Mouse (Mus musculus) spleen, postnatal 10 days (tissue): ENCODE measurements around the gene Fgfr2.
"Not testable (repeated sequence)": the region's sequence is repeated elsewhere in the genome, so short reads cannot be mapped to it uniquely, and the experiment has no call there.

Experiments used
- DNase-seq, 2 experiments: peaks; one replicate each; pipeline ENCODE4 v3.0.0; 2021 to 2022; ENCODE audit warnings: low spot score in 2 of 2

The Fgfr2 gene

GRCm38 (mm10) chr7:132665664-132666382 lies 457.3 kb downstream of the Fgfr2 start:
- no peak for DNase-seq

- no peak for DNase-seq
These were observed 458.3 kb downstream of the Fgfr2 start for GRCm38 (mm10) chr7:132664815-132665214.

DNA sequence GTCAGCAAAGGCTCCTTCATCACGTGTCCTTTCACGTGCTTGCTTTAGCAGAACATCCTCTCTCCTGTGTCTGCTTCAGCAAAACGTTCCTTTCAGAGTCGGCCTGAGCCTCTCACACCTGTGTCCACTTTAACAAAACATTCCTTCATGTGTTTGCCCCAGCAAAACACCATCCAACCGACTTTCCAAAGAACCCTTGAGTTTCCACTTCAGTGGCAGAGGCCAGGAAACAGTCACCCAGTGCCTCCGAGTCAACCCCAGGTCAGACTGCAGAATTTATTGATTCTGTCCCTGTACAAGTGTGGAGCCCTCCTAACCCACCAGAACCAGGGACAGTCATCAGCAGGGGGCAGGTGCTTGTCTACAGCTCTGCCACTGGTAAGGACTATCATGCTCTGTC lies 460.3 kb downstream of the Fgfr2 start:
- not testable (repeated sequence) for DNase-seq

GRCm38 (mm10) chr7:132659633-132660032 lies 463.5 kb downstream of the Fgfr2 start:
- DNase-seq = no peak

DNA sequence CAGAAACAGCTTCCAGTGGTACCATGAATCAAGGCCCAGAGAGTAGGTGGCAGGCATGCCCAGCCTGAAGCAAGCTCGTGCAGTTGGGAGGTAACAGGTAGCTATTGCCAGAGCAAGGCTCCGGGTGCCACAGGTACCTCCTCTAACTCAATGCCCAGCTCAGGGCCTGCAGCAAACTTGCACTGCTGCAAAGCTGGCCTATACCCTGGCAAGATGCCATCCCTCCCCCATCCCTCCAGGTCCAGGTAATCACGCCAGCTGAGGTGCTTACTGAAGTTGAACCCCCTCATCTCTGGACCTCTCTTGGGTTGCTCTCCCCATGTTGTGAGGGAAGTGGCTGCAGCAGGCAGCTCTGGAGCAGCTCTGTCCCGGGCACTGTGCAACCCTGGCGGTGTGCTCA lies 464.5 kb downstream of the Fgfr2 start:
- DNase-seq = no peak

GRCm38 (mm10) chr7:132658058-132658450 lies 465.1 kb downstream of the Fgfr2 start:
- no peak for DNase-seq

GRCm38 (mm10) chr7:132657371-132658057 lies 465.6 kb downstream of the Fgfr2 start:
- no peak for DNase-seq

GRCm38 (mm10) chr7:132656548-132656947 lies 466.6 kb downstream of the Fgfr2 start:
- peak; percentile 85 to 95 for DNase-seq

DNA sequence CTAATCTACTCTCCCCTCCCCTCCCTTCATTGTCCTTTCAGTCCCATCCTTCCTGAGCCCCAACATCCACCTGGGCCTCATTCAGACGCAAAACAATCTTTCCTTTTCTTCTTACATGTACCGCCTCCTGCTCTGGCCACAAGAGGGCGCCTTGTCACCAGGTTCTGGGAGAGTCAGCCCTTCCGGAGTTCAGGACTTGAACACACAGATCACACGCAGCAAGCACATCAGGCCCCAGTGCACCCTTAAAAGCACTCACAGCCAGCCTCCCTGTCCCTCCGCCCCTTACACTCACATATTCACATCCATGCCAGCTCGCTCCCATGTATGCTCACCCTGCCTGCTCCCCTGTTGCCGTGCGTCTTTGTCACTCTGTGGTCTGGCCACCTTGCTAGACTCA lies 467.1 kb downstream of the Fgfr2 start:
- peak; percentile 78 to 93 for DNase-seq

DNA sequence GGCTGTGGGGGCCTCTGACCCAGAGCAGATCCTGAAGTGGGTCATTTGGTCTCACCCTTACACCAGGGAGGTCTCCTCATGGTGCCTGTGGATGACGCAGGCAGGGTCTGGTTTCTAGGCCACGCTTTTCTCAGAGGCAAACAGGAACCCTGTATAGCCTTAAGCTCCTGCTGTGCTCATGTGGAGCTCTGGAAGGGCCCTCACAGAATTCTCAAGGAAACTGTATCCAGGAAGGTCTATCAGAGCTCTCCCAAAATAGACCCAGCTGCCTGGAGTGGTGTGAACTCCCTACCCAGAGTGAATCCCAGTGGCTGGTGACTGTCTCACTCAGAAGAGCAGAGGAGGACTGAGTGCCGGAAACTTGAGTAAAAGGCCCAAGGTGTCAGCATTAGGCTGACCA lies 468.7 kb downstream of the Fgfr2 start:
- DNase-seq = no peak

DNA sequence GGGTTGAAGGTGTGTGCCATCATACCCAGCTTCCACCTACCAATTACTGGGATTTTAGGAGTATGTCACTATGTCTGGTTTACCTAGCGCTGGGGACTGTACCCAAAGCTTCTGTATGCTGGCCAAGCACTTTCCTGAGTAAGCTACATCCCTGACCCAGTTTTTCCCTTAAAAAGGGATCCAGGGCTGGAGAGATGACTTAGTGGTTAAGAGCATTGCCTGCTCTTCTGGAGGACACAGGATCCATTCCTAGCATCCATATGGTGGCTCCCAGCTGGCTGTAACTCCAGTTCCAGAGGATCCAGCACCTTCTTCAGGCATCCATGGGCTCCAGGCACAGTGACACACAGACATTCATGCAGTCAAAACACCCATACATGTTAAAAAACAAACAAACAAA lies 476.6 kb downstream of the Fgfr2 start:
- DNase-seq = no peak

DNA sequence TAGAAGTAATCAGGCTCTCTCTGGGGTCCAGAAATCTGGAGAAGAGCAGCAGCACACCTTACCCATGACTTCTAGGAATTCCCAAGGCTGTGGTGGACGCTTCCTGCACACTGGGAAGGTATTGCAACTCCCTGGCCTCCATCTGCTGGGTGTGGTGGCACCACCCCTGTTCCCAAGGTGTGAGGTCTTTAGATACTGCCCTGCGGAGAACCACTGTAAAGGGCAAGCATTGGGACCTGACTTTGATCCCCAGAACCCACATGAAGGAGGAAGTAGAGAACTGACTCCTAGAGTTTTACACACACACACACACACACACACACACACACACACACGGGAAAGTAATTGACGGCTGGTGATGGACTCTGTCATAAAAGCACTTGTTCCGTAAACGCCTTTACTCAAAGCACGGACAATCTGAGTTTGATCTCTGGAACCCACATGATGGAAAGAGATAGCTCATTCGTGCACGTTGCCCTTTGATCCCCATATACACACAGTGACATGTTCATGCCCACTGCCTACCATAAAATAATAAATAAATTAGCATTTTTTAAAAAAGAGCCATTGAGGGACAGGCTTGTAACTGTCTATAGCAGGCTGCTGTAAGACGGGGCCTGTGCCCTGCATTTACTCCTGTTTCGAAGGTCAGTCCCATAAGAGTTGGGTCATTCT lies 478.4 kb downstream of the Fgfr2 start:
- DNase-seq = no peak

DNA sequence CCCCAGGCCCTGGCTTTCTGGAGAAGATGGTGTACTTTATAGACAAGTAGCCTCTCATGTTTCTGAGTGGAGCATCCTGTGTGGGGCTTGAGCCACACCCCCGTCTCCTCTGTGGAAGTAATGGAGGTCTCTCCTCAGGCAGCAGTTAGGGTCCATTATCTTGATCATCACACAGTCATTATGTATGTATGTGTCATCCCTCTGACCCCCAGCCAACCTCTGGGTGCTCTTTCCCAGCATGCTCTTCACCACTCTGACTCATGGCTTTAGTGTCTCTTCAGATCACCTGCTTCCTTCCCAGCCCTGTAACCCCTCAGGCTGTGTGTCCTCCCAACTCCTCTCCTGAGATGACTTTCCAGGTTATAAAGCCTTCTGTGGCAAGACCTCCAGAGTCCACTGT lies 481.5 kb downstream of the Fgfr2 start:
- DNase-seq = no peak

DNA sequence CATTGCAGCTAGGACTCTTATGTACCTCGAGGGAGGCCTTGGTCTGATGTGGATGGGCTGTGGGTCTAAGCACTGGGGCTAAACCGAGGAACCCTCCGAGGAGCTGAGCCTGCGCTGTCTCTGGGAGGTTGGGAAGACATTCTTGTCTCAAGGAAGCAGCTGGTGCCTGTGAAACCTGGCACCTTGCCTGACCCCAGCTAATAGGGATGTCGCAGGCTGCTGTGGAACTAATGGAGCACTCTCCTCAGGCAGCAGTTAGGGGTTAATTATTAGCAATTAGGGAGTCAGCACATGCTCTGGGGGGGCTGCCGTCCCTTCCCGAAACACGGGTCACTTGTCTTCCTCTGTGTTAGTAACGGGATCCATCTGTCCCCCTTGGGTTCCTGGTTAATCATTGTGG lies 482.2 kb downstream of the Fgfr2 start:
- DNase-seq = no peak

DNA sequence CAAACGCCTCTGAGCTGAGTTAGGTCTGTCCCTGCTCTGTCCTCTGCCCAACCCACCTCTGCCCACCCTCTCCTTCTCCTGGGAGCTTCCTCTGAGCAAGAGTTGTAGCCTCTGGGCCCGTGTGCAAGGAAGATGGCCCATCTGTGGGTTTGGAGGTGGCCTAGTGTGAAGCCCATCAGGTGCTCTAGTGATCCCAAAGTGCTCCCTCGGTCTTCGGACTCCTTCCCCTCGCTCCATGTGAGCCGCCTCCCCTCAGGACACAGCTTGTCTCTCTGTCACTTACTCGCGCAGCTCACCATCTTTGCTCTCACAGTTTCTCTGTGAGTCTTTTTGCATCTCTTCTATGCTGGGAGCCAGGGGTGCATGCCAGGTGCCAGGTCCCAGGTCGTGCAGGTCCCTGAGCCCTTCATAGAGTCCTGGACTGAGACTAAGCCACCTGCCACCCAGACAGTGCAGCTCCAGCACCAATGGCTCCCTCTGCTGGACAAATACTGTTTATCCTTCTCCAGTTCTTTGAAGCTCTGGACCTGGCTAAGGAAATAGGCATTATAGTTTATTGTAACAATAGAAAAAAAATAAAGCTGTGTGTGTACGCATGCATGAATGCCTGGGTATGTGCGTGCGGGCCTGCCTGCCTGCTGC lies 484.6 kb downstream of the Fgfr2 start:
- peak in 1 of 2 experiments; percentile 45 for DNase-seq

GRCm38 (mm10) chr7:132637292-132637691 lies 485.9 kb downstream of the Fgfr2 start:
- DNase-seq = no peak

- no peak for DNase-seq
These were observed 491.8 kb downstream of the Fgfr2 start for GRCm38 (mm10) chr7:132631313-132631712.

DNA sequence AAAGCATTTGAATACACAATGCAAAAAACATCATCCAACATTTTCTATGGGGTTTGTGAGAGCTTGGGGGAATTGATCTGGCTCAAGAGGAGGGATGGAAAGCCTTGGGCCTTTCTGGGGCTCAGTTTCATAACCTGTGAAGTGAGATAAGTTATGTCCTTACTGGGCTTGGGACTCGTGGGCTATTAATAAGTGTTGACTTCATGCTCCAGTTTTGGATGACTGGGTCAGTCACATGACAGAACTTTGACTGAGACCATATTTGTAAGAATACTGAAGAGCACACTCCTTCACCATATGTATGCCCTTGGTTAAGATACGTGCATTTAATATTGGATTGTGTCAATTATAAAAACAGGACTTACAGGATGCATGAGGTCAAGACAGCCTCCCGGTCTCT lies 495.7 kb downstream of the Fgfr2 start:
- DNase-seq = no peak

DNA sequence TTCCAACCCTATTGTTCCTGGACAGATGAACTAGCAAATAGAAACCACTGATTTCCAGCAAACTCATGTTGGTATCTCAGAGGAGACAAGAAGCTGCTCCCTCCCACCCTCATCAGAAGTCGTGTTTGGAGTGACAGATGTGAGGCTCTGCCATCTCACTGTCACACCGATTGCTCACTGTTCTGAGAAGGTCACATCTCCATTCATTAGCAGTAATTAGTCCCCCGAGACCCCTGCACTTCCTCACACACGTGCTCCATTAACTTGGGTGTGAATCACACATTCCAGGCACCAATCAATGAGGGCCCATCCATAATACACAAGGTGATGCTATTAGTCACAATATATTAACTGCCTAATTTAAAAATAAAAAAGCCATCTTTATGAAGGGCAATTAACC lies 497.0 kb downstream of the Fgfr2 start:
- no peak for DNase-seq

- no peak for DNase-seq
These were observed 499.0 kb downstream of the Fgfr2 start for GRCm38 (mm10) chr7:132624161-132624560.

DNA sequence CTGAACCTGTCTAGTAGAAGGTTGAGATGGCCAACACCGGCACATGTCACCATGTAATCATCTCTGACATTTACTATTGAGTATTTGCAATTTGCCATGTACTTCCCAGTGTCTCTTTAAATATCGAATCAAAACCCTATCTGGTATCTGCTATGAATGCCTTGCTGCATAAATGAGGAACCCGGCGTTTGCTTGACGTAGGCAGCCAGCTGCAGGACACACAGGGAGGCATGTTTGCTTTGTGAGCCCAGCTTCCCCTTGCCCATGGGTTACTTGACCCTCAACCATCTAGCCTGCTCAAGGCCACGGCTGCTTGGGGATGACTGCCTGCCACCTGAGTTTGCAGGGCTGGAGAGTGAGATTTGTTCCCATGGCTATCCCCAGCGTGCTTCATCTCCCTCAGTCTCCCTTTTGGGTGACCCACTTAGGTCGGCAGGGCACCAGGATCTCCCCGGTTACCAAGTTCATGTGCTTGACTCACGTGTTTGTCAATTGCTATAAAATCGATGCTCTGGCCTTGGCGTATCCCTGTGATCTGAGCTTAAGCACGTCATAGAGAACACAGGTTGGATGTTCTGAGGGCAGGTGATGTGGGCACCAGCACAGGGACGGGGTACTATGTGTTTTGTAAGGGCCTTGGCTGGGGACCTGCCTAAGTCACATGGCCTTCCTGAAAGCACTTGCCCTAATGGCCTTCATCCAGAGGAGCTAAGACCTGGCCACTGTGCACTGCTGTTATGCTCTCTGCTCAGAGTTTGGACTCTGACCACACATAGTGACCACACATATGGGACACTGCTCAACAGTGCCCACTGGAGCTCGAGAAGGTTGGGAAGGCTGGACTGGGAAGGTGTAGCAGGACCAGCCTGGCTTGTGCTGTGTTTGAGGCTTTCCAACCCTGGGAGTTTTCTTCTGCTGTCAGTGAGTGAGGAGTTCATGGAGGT lies 502.9 kb downstream of the Fgfr2 start:
- DNase-seq = no peak
